Mouse (Mus musculus): ENCODE measurements around the gene Rgs7bp.

Gene Rgs7bp

GRCm38 (mm10) chr13:105002831-105003157 is 51.9 kb downstream of the Rgs7bp start:
- DNase-seq (ENCODE audit: low spot score): no peak

DNA sequence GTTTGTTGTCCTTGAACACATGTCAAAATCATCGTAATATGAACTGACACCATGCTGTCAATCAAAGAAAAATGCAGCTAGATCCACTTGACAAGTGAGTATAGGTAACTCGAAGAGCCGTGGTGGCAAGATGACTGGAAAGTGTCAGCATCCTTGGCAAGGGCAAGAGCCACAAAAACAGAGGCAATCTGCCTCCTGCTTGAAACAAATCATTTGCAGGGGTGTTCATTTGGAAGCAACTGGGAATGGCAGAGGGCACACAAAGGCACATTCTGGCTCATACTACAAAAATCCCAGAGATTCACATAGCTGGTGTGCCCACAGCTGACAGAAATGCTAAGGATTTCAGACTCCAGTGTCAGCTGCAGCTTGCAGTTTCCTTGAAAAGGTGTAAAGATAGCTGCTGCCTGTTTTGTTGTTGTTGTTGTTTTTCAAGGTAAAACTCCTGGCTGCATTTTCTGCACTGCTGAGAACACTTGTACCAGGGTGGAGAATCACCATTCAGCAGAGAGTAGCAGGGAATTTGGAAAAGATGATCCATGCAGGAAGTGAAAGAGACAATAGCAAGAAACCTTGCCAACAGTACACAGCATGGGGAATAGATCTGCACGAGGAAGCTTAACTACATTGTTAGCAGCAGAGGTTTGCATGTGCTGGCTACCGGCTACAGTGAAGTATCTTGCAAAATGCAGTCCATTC is 52.4 kb downstream of the Rgs7bp start:
- DNase-seq (ENCODE audit: low spot score): no peak

DNA sequence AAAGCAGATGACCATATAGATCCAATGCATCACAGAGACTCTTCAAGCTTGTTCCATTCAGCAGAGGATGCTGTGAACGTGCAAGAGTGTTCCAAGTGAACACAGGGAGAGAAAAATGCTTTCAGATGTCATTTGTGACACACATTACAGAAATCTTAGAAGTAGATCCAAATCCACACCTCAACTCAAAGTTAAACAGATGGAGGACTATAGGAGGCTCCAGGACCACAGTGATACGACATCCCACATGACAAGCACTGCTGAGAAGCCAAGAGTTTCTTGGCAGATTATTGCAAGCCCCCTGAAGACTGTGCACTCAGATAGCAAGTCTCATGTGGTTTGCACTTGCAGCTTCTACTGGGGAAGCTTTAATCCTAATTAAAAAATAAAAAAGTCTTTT is 53.0 kb downstream of the Rgs7bp start:
- no peak for DNase-seq (ENCODE audit: low spot score)

DNA sequence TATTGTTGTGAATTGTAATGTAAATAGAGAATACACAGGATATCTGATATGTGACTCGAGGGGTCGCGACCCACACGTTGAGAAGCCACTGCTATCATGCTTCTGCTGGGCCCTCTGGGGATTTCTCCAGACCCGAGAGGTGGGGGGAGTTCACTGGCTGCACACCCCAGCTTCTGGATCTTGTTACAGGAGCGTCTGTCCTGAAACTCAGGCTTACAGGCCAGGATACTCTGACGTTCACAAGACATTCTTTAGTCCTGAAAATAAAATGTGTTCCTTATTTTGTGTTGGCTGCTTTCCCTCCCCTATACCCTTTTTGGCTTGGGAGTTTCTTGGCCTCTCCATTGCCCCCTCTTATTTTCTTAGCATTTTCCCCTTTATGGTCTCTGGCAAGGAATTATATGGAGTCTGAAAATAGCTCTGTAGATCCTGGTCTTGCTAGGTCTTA is 65.9 kb downstream of the Rgs7bp start:
- no peak for DNase-seq (ENCODE audit: low spot score)

- no peak for DNase-seq (ENCODE audit: low spot score)
Observed at GRCm38 (mm10) chr13:104988009-104988540, 66.7 kb downstream of the Rgs7bp start.

DNA sequence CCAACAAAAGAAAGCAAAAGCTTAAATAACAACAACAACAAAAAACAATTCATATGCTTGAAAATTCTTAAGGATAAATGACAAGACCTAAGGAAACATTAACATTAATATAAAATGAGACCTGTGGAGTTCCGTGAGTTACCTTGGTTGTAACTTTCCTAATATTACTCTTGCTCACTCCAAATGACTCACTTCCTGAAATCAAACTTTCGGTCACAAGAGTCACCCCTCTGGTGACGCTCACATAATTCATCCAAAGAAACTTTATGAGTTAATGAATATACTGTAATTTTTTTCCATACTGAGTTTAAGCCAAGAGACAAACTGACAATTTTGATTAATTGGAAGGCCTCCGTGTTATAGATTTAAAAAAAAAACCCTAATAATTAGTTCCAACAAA is 69.0 kb downstream of the Rgs7bp start:
- no peak for DNase-seq (ENCODE audit: low spot score)

DNA sequence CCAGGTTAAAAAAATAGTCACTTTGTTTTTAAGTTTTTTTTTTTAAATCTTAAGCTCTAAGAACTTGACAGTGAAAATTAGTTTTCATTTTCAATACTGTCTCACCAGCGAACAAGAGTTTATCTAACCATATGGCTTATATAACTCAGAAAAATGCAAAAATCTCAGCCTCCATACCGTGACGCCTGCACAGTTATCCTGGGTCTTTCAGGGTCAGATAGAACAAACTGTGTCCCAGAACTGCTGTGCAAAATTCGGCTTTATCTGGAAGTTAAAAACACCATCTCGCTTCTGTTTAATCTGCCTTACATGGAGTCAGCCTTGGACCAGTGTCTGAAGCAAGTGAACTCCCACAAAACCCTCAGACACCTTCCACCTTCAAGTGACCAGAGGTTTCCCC is 70.7 kb downstream of the Rgs7bp start:
- DNase-seq (ENCODE audit: low spot score): no peak

DNA sequence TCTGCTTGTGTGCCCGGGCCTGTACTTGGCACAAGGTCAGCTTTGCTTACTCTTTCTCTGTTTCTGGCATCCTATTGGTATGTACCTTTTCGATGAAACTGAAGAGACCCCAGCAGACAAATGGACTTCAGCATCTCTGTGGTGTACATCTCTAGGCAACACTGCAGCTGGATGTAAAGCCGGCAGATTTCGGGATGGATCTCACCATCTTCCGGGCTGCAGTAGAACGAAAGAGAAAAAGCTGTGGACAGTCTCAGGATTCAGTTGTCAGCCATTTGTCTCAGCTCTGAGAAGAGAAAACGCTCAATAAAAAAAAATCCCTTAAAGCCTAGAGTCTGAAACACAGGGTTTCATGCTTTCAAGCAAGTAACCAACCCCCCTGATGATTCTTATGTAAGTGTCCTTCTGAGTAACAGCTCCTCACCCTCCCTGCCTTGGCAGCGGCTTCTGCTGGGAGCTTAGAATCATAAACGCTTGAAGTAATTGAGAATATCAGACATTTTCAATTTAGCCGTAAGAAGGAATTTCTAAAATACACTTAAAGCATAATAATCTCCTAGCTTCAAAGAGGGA is 71.9 kb downstream of the Rgs7bp start:
- DNase-seq (ENCODE audit: low spot score): no peak

- DNase-seq (ENCODE audit: low spot score): no peak
Observed at GRCm38 (mm10) chr13:104978176-104978575, 76.6 kb downstream of the Rgs7bp start.

GRCm38 (mm10) chr13:104967486-104967885 is 87.2 kb downstream of the Rgs7bp start:
- DNase-seq (ENCODE audit: low spot score): no peak

DNA sequence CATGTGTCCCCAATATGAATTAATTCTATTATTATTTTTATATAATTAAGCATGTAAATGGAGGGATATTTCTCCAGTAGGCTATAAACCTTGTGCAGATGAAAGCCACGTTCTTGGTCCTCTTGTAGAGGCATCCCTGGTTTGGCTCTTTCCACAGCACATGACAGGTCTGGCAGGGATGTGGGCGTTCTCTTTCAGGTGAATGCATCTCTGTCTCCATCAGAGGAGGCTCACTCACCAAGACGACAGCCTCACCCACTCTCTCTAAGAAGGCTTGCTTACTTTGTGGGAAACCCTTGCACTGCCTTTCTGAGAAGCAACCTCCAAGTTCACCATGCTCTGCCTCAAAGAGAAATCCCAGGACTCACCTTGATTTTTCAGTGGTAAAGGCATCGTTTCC is 91.0 kb downstream of the Rgs7bp start:
- no peak for DNase-seq (ENCODE audit: low spot score)

GRCm38 (mm10) chr13:104962716-104963411 is 91.9 kb downstream of the Rgs7bp start:
- DNase-seq (ENCODE audit: low spot score): no peak

- no peak for DNase-seq (ENCODE audit: low spot score)
Observed at GRCm38 (mm10) chr13:104962166-104962565, 92.6 kb downstream of the Rgs7bp start.

DNA sequence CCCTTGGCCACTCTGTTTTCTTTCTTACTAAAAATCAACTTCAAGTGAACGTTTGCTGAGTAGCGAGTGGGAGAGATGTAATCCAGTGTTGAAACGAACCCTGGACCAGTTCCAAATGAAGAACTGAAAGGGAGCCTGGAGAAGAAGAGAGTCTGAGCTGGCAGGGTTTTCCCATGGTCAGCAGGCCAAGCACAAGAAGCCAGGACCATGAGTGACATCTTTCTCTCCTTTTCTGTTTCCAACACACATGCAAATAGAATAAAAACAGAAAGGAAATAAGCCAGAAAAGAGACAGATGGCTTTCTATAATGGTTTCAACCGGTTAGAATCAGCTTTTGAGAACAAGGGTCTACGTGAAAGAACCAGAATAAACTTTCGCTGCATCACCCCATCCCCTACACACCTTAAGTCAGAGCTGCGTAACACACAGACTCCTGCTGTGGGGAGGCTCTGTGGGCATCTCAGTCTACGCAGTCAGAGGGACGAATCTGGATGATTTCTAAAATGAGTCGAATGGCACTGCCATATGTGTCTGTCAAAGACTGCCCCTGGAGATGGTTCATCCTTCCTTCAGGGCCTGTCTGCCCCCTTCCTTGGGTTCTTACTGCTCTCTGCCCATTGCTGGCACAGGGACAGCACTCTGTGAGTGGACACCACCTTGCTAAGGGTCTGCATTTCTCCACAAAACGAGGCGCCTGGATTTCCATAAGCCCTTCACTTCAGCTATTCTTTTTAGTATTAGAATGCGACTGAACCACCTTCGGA is 93.6 kb downstream of the Rgs7bp start:
- DNase-seq (ENCODE audit: low spot score): no peak

- no peak for DNase-seq (ENCODE audit: low spot score)
Observed at GRCm38 (mm10) chr13:104960206-104960928, 94.4 kb downstream of the Rgs7bp start.

- no peak for DNase-seq (ENCODE audit: low spot score)
Observed at GRCm38 (mm10) chr13:104959733-104960132, 95.0 kb downstream of the Rgs7bp start.

DNA sequence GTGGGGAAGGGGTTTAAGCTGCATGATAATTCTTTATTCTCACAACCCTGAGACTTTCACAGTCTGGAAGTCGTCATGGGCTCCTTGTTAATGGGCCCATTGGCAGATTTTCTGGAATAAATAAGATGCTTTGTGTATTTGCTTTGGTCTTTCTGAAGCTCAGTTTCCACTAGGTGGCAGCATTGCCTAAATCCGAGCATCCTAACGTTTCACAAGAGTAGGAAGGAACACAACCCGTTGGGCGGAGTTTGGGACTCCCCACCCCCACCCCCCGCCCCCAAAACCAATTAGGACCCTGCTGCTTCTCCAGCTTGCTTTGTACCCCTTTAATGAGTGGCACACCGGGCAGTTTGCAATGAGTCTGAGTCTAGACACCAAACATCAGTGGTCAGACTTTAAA is 106.8 kb downstream of the Rgs7bp start:
- peak; percentile 95 for DNase-seq (ENCODE audit: low spot score)

DNA sequence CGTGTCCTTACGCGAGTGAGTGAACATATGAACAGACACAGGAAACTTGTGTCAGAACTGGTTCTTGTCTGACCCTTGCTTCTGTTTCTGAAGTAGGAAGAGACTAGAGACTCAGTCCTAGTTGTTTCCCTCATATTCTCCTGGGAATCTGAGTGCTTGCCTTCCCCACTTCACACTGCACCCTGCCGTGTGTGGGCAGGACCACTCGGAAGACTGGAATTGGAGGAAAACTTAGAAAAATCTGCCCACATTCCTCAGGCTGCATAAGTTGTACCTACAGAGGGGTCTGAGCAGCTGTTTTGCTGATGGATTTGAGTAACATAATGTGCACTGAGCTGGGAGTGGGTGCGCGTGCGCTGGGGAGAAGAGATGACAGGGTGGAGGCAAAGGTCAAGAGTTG is 114.2 kb downstream of the Rgs7bp start:
- no peak for DNase-seq (ENCODE audit: low spot score)

GRCm38 (mm10) chr13:104939856-104940255 is 114.9 kb downstream of the Rgs7bp start:
- DNase-seq (ENCODE audit: low spot score): peak; percentile 84

DNA sequence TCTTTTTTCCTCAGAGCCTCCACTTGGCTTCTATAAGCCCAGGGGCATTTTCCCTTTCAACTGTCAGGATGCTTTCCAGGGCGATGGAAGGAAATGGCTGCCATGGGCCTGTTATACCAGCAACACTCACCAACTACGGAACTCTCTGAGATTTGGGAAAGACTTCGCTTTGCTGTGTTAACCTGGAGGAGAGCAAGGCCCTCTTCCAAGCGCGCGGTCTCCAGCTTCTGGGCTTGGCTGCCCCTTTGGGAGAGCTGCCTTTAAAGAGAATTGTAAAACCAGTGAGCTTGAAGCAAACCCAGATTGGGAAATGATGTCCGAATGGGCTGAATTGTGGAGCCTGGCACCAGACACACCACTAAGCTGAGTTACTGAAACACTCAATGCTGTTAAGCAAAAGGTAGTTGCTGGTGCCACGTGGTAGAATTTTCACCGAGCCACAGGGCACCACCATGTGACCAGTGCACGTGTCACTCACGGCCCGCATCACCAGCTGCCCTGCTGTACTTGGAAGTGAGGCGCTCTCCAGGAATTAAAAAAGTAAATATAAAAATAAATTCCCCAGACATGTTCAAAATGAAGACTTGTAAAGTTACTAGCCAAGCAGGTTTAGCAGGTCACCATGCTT is 115.7 kb downstream of the Rgs7bp start:
- DNase-seq (ENCODE audit: low spot score): no peak

- no peak for DNase-seq (ENCODE audit: low spot score)
Observed at GRCm38 (mm10) chr13:104937759-104938158, 117.0 kb downstream of the Rgs7bp start.
